Mouse (Mus musculus): Measurements from ENCODE around the gene Ccdc50.

The Ccdc50 gene

DNA sequence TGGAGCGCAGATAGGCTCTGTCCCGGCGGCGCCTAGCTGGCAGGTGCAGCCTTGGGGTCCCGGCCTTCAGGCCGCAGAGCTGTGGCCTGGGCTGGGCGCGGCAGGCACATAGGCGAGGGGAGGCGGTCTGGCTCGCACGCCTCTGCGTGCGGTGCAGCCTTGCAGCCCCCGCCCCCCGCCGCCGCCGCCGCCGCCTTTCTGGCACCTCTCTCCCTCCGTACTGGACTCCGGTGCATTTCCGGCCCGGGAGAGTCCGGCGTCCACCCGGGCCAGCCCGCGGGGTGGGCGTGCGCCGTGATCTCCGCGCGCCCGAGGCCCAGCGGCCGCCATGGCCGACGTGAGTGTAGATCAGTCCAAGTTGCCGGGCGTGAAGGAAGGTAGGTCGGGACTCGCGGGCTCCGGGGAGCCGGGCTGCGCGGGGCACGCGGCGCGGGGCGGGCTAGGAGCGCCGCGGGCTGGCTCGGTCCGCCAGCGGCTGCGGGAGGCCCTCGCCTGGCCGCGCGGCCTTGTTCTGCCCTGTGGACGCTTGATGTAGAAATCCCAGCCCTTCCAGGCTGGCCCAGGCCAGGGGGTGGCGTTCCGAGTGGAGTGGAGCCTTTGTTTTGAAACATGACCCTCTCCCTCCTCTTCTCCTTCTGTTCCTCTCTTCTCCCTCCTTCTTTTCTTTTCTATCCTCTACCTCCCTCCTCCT lies at the start of gene Ccdc50:
Gene Ccdc50, plus strand, starts transcription at position 109 of the 691 bp plus-strand sequence.
- DNase-seq = peak; percentile 73 to 81

DNA sequence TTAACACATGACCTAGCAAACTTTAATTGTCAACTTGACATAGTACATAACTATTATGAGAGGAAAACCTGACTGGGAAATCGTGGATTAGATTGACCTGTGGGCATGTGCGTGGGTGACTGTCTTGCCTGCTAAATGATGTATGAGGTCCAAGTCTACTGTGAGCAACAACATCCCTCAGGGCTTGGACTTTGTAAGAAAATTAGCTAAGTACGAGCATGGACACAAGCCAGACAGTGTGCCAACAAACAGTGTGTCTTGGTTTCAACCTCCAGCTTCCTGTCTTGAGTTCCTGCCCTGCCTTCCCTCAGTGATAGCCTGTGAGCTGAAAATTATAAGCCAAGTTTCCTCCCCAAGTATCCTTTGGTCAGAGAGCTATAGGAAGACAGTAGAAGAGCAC lies 41.1 kb upstream of the Ccdc50 start:
- DNase-seq = peak; percentile 24 to 60

- DNase-seq = no peak
These were observed 40.3 kb upstream of the Ccdc50 start for GRCm38 (mm10) chr16:27348359-27348758.

DNA sequence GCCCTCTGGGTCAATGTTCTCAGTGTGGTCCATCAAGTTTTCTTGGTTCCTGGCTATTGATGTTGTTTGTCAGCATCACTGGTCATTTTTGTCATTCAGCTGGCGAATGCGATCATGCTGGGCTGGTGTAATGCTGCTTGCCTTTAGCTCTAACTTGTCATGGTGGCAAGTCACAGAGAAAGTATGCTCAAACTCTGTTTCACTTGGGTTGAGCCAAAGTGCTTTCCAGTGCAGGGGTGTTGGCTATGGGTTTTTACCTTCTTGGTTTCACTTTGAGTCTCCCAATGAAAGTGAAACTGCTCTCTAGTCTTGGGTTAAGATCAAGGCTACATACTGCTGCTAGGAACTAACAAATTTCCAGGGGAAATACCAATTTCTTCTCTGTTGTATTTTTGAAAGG lies 39.4 kb upstream of the Ccdc50 start:
- no peak for DNase-seq

DNA sequence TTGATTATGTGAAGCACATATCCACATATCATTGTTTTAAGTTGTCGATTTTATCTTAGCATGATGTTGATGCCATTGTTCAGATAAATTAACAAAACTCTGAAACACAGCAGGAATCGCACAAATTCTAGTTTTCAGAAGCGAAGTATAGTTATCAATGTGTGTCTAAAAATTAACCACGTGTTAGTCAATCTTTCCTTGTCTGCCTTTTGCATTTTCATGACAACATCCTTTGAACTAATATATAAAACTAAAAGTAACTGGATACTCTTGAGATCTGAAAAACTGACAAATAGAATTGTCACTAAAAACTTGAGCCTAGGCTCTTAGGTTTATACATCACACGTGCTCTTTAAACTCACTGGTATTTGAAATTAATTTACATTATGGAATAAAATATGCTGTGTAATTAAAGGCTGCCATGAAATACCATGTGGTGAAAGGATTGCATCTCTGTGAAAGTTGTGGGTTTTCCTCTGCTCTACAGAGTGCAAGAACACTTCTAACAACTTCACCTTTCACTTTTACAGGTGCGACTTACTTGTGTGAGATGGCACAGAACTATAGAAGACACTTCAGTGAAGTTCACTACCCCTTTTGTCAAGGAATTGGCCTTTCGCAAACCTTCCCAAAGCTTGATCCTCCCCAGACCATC lies 38.7 kb upstream of the Ccdc50 start:
- DNase-seq = no peak

DNA sequence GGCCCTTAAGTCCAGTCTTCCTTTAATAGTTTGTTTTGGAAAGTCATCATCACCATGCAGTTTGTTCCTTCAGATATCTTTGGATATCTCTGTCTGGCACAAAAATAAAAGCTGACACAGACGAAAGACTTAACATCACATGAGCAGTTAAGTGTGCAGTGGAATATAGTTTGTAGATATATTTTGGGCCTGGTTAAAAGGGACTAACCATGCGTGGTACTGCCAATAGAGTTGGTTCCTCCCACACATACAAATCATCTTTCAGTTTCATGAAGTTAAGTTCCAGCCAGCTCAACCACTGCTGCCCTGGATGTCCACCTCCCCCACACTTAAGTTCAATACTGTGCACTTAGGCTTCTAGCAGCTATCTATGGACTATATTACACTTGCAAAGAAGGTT lies 34.2 kb upstream of the Ccdc50 start:
- DNase-seq = no peak

- DNase-seq = no peak
These were observed 28.6 kb upstream of the Ccdc50 start for GRCm38 (mm10) chr16:27360059-27360458.

- DNase-seq = no peak
These were observed 18.5 kb upstream of the Ccdc50 start, which contains the start of gene Uts2b for GRCm38 (mm10) chr16:27370191-27370590. Gene Uts2b (minus strand): TSS chr16:27370239.

- DNase-seq = no peak
These were observed 18.0 kb upstream of the Ccdc50 start for GRCm38 (mm10) chr16:27370700-27371099.

DNA sequence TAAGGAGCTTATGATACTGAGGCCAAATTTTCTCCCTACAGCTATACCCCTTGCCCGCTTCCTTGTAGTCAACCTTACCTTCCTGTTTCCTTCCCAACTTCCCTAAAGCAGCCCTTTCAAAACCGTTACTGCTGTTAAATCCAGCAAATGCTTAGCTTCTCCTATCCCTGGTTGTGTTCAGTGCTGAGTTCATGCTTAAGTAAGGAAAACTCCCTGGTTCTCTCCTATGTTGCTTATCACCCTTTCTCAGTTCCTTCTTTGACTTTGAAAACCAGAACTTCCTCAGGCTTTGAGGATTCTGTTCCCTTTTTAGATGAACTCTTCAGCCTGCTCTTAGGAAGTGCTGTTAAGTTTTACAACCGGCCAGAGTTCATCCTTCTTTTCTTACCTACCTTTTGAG lies 14.5 kb upstream of the Ccdc50 start:
- DNase-seq = no peak

GRCm38 (mm10) chr16:27375318-27375717 lies 13.4 kb upstream of the Ccdc50 start:
- peak; percentile 53 to 85 for DNase-seq

- no peak for DNase-seq
These were observed 12.1 kb upstream of the Ccdc50 start for GRCm38 (mm10) chr16:27376556-27376955.

GRCm38 (mm10) chr16:27382217-27382616 lies 6.5 kb upstream of the Ccdc50 start:
- no peak for DNase-seq

DNA sequence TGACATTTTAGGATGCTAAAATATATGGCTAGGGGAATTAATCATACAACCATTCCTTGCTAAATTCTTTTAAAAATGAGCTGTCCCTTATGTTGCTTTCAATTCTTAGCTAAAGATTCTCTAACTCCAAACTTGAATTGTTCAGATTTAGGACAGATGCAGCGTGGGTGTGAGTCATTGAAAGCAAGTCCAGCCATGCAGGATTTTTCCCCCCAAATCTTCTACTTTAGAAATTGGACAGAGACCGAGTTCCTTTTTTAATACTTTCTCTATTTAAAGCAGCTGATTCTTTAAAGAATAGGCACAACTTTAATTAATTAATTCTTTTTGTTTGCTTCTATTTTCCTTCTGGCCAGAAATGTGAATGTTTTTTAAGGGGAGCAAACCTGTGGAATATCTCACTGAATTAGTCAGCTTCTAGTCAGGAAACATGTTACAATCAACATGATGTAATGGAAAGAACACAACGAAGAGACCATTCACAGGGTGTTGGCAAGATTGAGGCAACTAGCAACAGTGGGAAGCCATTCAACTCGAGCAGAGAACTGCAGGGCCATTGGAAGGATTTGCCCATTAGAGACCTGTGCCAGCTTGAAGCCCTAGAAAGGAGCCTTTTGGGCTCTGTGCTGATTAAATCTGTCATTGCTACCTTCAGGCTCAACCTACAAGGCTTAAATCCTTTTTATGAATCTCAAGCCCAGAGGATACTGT lies 3.6 kb upstream of the Ccdc50 start:
- no peak for DNase-seq

- DNase-seq = no peak
These were observed 3.0 kb upstream of the Ccdc50 start for GRCm38 (mm10) chr16:27385649-27386048.

- DNase-seq = no peak
These were observed 1.7 kb upstream of the Ccdc50 start for GRCm38 (mm10) chr16:27386850-27387407.

- peak; percentile 60 to 77 for DNase-seq
These were observed 746 bp upstream of the Ccdc50 start for GRCm38 (mm10) chr16:27387634-27388611.

GRCm38 (mm10) chr16:27389534-27390282 lies 1.0 kb downstream of the Ccdc50 start:
- DNase-seq = no peak

DNA sequence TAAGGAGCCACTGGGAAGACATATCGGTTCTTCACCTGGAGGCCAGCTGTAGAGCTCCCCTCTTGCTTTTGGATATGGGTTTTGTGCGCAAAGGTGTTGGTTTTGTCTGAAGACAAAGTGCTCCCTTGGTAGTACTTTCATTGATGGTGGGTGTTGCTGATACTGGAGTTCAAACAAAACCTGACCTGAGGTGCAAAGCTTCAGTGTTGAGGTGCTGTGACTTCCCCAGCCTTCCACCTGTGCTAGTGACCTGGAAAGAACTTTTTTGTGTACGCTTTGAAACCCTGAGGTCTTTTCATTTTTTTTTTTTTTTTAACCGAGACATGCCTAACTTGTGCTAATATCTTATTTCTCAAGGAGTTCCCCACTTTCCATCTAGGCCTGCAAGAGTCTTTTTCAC lies 1.6 kb downstream of the Ccdc50 start:
- DNase-seq = no peak

GRCm38 (mm10) chr16:27391845-27392244 lies 3.2 kb downstream of the Ccdc50 start:
- DNase-seq = no peak

DNA sequence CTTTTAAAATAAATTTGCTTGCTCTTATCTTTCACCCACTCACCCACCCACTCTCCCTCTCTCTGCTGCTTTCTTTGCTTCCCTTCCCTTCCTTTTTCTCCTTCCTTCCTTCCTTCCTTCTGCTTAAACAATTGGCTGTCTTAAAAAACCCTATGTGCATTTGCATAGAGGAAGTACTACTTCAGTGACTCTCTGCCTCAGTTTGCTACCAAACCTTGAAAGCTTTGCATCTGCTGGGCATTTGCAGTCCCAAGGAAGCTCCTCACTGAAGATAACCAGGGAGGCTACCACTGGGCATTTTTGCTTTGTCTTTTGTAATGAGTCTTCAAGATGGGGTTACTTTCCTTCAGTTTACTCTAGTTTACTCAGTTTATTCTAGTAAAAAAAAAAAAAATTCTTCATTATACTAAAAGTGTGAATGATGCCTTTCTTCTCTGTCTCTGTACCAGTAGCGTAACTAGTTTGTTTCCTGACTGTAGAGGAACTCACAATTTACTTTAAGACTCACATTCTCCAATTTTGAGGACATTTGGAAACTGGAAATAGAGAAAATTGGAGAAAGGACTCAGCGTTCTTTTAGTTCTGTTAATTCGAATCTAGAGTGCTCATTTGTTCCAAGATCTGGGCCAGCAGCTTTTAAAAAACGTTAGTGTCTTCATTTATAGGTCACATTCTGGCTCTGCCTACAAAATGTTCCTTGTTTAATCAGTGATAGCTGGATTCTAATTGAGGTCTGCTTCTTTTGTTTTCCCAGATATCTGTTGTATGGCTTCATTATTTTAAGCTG lies 6.8 kb downstream of the Ccdc50 start:
- DNase-seq = no peak
